Mouse (Mus musculus) cerebellum, adult 2 months (tissue): ENCODE data around the gene F12.

Source experiments
- CTCF ChIP-seq: fragments of 200-500 bp; IDR thresholded peaks from 2 replicates; pipeline ENCODE4 v1.5.1; 2011; ENCODE audit warnings: low read depth, mild to moderate bottlenecking, control low read depth, low read length, moderate library complexity, borderline replicate concordance; ENCODE audit not compliant: insufficient read depth
- POLR2A ChIP-seq: fragments of 200-500 bp; IDR thresholded peaks from 2 replicates; pipeline ENCODE4 v1.6.1; 2011; ENCODE audit warnings: low read length, control low read depth, borderline replicate concordance; ENCODE audit not compliant: insufficient read depth

- TF ChIP-seq CTCF (no peak), POLR2A (no peak)
These were observed 36.4 kb upstream of the F12 start for GRCm38 (mm10) chr13:55462965-55463364.
